Mouse (Mus musculus): Measurements from ENCODE around the gene Nexn.

Nexn gene

DNA sequence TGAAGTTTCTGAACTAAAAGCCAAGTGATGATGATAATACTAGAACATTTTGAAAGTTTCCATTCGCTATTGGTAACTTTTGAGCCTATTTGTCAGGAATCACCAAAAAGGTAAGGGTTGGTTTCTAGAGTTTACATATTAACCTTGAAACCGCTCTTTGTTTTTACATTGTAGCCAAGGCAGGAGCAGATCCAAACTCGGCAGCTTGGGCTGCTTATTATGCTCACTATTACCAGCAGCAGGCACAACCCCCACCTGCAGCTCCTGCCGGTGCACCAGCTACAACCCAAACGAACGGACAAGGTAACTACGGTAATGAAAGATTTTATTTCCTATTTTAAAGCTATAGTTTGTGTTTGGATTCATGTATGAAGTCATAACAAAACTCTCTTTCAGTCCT, 40.2 kb downstream of the Nexn start:
- CTCF ChIA-PET, result interaction anchor here in 3 of 4 experiments (1.9 to 2.8 kb wide), 3 partner anchors 115 kb away, joined by 6 to 17 read pairs (median 7); no protein-coding TSS in a partner anchor
- POLR2A ChIA-PET, result interaction anchor here (1.4 to 10.6 kb wide), 11 partner anchors 8 to 170 kb away, joined by 3 to 404 read pairs (median 16); partner anchors contain the start of genes Dnajb4 (in 1 of the 4) and Fubp1 (in 1 of the 4)

- ChIA-PET CTCF (interaction anchor here in 3 of 4 experiments (0.6 to 2.8 kb wide), 5 partner anchors 10 to 114 kb away, joined by 3 to 17 read pairs (median 6); no protein-coding TSS in a partner anchor), POLR2A (interaction anchor here (0.6 to 10.6 kb wide), 18 partner anchors 9 to 170 kb away, joined by 3 to 404 read pairs (median 5); partner anchors contain the start of genes Dnajb4 (in 1 of the 4), Fubp1 (in 1 of the 4), Usp33 (in 1 of the 4) and Zzz3 (in 1 of the 4))
Observed at GRCm38 (mm10) chr3:152224918-152225317, 41.2 kb downstream of the Nexn start.

GRCm38 (mm10) chr3:152213416-152213815, 52.7 kb downstream of the Nexn start:
- CTCF ChIA-PET, result no interaction called here
- POLR2A ChIA-PET, result interaction anchor here in 3 of 4 experiments (0.7 to 16.4 kb wide), 13 partner anchors 9 to 182 kb away, joined by 3 to 404 read pairs (median 4); partner anchors contain the start of gene Zzz3 (in 1 of the 3)

DNA sequence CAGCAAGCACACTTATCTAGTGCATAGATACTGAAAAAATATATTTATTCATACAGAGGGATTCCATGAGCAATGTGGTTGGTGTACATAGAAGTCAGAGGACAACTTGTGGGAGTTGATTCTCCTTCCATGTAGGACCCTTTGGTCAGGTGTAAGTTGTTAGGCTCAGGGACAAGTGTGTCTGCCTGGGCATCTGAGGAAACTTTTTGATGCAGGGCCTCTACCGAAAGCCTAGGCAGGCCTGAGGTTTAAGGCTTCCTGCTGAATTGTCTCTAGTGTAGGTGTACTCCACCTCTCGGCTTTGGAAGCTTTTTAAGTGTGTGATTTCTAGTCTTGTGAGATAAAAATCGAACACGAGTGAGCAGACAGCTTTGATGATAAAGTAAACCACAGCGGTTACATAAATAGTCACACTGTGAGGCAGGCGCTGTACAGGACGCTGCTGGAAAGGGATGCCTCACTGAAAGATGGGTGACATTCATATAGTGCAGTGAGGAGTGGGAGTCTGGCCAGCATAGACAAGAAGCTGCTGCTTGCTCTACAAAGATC, 54.3 kb downstream of the Nexn start:
- CTCF ChIA-PET, result interaction anchor here in 1 of 4 experiments (1.2 kb wide), 1 partner anchor 101 kb away, joined by 3 read pairs; no protein-coding TSS in a partner anchor
- POLR2A ChIA-PET, result interaction anchor here (0.6 to 16.4 kb wide), 47 partner anchors 9 to 1701 kb away, joined by 3 to 404 read pairs (median 6); partner anchors contain the start of genes Gipc2 (in 2 of the 4), Rabggtb (in 1 of the 4) and Zzz3 (in 1 of the 4)

DNA sequence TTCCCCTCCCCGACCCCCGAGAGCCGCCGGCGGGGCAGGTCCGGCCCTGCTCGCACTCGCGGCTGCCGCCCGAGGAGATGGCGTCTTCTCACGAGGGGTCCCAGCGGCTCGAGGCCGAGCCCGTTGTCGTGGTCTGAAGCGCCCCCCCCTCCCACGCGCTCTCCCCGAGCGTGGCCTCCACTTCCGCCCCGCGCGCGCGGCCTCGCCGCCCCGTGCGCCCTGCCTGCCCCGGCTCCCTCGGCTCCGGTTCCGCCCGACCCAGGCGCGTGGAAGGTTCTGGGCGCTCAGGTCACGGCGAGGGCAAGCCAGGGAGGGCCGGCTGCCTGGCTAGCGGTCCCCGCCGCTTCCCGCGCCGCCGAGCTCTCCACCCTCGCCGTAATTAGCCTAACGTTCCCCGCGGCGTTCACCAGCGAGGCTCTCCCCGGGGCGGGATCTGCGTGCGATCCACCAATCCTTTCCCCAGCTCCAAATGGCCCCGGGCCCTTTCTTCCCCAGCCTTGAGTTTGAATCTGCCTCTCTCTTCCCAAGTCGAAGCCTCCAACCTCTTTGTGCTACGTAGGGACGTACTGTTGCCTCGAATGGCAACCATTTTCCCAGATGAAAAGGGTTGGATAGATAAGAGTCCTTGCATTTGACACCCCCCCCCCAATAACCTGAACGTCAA, 55.3 kb downstream of the Nexn start:
- POLR2A ChIA-PET, result interaction anchor here (0.6 to 16.4 kb wide), 59 partner anchors 9 to 1702 kb away, joined by 3 to 404 read pairs (median 5); partner anchors contain the start of genes Gipc2 (in 2 of the 4), Zzz3 (in 2 of the 4), Nexn (in 1 of the 4) and Rabggtb (in 1 of the 4)

GRCm38 (mm10) chr3:152209967-152210634, 56.0 kb downstream of the Nexn start, which contains the start of the genes Dnajb4 and Fubp1:
TSS of gene Dnajb4 (minus strand) at chr3:152210302.
TSS of gene Fubp1 (plus strand) at chr3:152210422.
- ChIA-PET CTCF (no interaction called here), POLR2A (interaction anchor here (0.6 to 16.4 kb wide), 51 partner anchors 10 to 694 kb away, joined by 3 to 404 read pairs (median 6); partner anchors contain the start of genes Gipc2 (in 2 of the 4) and Zzz3 (in 2 of the 4))

More for the DNA sequence above, 55.3 kb downstream of the Nexn start:
- CTCF ChIA-PET, result interaction anchor here in 2 of 4 experiments (0.5 to 1.2 kb wide), 2 partner anchors 100 to 200 kb away, joined by 3 to 4 read pairs; no protein-coding TSS in a partner anchor

GRCm38 (mm10) chr3:152209177-152209966, 56.8 kb downstream of the Nexn start:
- CTCF ChIA-PET, result no interaction called here
- POLR2A ChIA-PET, result interaction anchor here (0.6 to 16.4 kb wide), 39 partner anchors 9 to 303 kb away, joined by 3 to 404 read pairs (median 4); partner anchors contain the start of genes Gipc2 (in 3 of the 4), Miga1 (in 1 of the 4) and Zzz3 (in 1 of the 4)

GRCm38 (mm10) chr3:152208096-152208885, 57.9 kb downstream of the Nexn start:
- CTCF ChIA-PET, result no interaction called here

DNA sequence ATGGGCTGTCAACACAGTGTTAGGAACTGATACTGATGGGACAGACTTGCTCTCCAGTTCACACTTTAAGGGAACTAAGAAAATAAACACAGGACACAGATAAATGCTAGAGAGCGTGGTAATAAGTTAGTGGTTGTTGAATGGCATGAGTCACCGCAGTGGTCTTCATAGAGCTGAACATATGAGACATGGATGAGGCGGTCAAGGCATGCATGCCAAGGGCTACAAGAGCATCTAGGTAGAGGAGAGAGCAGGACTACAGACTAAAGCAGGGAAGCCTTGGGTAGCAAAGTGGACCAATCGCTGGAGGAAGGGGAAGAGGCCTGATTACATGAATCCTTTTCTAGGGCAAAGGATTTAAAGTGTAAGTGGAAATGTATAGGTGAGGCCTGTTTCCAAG, 59.0 kb downstream of the Nexn start:
- POLR2A ChIA-PET, result interaction anchor here in 3 of 4 experiments (0.6 to 16.4 kb wide), 14 partner anchors 8 to 60 kb away, joined by 3 to 404 read pairs (median 4); partner anchors contain the start of gene Gipc2 (in 1 of the 3)

More at GRCm38 (mm10) chr3:152208096-152208885, 57.9 kb downstream of the Nexn start:
- POLR2A ChIA-PET, result interaction anchor here in 2 of 4 experiments (0.8 to 16.4 kb wide), 28 partner anchors 8 to 132 kb away, joined by 3 to 404 read pairs (median 6); partner anchors contain the start of genes Gipc2 (in 2 of the 2) and Miga1 (in 1 of the 2)

DNA sequence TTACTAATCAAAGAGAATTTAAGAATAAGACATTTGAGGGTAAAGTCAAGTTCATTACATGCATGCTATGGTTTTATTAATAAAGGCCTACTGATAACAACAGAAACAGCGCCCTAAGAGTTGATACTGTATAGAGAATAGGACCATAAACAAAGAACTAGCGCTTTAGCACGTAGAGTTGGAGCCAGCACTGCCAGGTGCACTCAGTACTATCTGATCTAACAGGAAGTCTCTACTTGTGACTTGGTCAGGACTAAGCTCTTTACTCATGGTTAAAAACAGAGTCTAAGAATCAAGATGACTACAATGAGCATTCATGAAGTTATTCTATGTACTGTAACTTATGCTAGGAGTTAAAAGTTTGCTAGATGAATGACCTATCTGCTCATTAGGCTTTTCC, 61.6 kb downstream of the Nexn start:
- POLR2A ChIA-PET, result interaction anchor here in 3 of 4 experiments (0.6 to 6.3 kb wide), 9 partner anchors 9 to 128 kb away, joined by 3 to 41 read pairs (median 3); partner anchors contain the start of gene Gipc2 (in 1 of the 3)
- CTCF ChIA-PET, result no interaction called here

More for the DNA sequence above, 59.0 kb downstream of the Nexn start:
- CTCF ChIA-PET, result no interaction called here

DNA sequence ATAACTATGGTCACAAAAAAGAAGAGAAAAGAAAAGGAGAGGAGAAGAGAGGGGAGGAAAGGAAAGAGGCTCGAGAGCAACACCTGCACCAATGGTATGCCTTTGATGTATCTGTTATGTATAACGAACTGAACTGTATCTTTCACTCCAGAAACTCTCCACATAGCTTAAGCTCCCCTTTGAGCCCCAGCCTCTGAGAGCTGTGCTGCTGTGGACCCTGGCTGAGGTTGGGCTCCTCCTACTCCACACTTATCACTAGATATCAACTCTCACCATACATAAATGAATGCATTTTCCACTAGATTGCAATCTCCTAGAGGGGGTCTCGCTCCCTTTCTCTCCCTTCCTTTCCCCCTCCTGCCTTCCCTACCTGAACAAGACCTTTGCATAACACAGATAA, 62.2 kb downstream of the Nexn start:
- POLR2A ChIA-PET, result interaction anchor here in 2 of 4 experiments (0.6 to 6.3 kb wide), 8 partner anchors 10 to 128 kb away, joined by 3 to 41 read pairs (median 4); partner anchors contain the start of gene Gipc2 (in 1 of the 2)
- CTCF ChIA-PET, result interaction anchor here in 1 of 4 experiments (0.5 kb wide), 1 partner anchor 110 kb away, joined by 4 read pairs; no protein-coding TSS in a partner anchor

GRCm38 (mm10) chr3:152203411-152203810, 62.7 kb downstream of the Nexn start:
- CTCF ChIA-PET, result interaction anchor here in 1 of 4 experiments (0.5 kb wide), 1 partner anchor 109 kb away, joined by 4 read pairs; no protein-coding TSS in a partner anchor

DNA sequence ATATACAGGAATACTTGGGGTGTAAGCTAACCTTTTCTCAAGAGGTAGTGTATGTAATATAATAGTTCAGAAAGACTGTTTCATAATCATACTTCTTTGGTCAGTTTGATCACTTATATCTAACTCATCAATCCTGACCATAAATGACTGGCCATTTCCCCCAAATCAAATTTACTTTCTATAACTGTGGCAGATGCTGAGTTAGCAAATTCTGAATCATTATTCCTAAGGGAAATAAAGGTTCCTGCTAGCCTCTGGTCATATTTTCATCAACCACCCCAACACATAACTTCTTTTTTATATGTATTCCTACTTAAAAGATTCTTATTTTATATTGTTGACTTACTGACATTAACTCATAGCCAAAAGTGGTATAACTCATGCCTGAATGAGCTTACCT, 63.2 kb downstream of the Nexn start:
- ChIA-PET CTCF (no interaction called here), POLR2A (interaction anchor here in 1 of 4 experiments (1.0 to 5.2 kb wide), 2 partner anchors 9 to 37 kb away, joined by 3 to 29 read pairs; no protein-coding TSS in a partner anchor)

More at GRCm38 (mm10) chr3:152203411-152203810, 62.7 kb downstream of the Nexn start:
- POLR2A ChIA-PET, result interaction anchor here in 2 of 4 experiments (1.0 to 5.2 kb wide), 4 partner anchors 9 to 129 kb away, joined by 3 to 29 read pairs (median 3); partner anchors contain the start of gene Gipc2 (in 1 of the 2)

- POLR2A ChIA-PET, result interaction anchor here in 2 of 4 experiments (0.7 to 1.8 kb wide), 8 partner anchors 9 to 95 kb away, joined by 3 to 5 read pairs (median 3); no protein-coding TSS in a partner anchor
- CTCF ChIA-PET, result no interaction called here
Observed at GRCm38 (mm10) chr3:152201651-152202050, 64.5 kb downstream of the Nexn start.

DNA sequence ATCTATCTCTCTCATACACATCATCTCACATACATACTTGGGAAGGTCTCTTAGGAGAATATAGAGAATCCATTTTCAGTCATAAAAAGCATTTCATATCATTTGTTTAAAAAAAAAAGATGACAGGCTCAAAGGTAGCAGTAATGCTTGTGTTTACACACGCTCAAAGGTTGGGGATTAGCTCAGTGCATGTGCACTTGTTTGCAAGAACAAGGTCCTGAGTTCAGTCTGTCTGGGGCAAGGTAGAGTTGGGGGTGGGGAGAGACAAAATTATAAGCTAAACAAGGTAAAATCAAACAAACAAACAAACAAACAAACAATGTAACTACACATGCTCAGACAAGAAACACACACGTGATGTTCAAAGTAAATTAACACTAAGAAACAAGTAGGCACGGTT, 65.0 kb downstream of the Nexn start:
- CTCF ChIA-PET, result no interaction called here
- POLR2A ChIA-PET, result interaction anchor here in 2 of 4 experiments (0.7 to 1.9 kb wide), 8 partner anchors 8 to 94 kb away, joined by 3 to 7 read pairs (median 3); no protein-coding TSS in a partner anchor

DNA sequence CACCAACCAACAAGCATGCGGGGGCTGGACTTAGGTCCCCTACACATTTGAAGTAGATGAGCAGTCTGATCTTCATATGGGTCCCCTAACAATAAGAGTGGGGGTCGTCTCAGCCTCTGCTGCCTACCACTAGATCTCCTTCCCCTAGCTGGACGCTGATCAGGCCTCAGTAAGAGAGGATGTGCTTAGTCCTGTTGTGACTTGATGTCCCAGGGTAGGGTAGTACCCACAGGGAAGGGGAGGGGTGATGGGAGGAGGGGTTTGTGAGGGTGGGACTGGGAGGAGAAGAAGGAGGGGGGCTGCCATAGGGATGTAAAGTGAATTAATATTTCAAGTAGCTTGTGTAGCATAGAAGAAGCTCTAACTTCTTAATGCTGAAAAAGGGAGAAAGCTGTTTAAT, 67.0 kb downstream of the Nexn start:
- POLR2A ChIA-PET, result interaction anchor here in 3 of 4 experiments (0.5 to 3.5 kb wide), 4 partner anchors 8 to 378 kb away, joined by 6 to 27 read pairs (median 8); partner anchors contain the start of genes Dnajb4 (in 1 of the 3) and Fubp1 (in 1 of the 3)
- CTCF ChIA-PET, result no interaction called here
